8 mouse cellular contexts compared by ENCODE assay signal in genomic region chr2:73540450-73541162, GRCm38 (mm10). TPM values are rescaled to one million over a fixed set of nuclear protein-coding genes. Genes with fewer than 3 reads are reported as not detected.
DNase-seq lines count a peak whose midpoint lies in the region; ATAC-seq lines count a peak whose summit lies in the region.

No protein-coding gene starts in this region.

- peaks cover 8% of the 10 kb centered on the region for H3K4me1 ChIP-seq in lung, embryonic 15.5 days
- H3K4me1 ChIP-seq in embryonic facial prominence, embryonic 10.5 days, result peaks cover 43% of the 10 kb centered on the region
- H3K4me1 ChIP-seq in limb, embryonic 15.5 days, result peaks cover 22% of the 10 kb centered on the region
- peaks cover 7% of the 10 kb centered on the region for H3K4me1 ChIP-seq in neural tube, embryonic 15.5 days

- no peak for DNase-seq in lung, postnatal 10 days
- DNase-seq in embryonic facial prominence, embryonic 10.5 days (ENCODE audit: low spot score), result peak; percentile 42
- no peak for DNase-seq in adrenal gland, postnatal 14 days
- DNase-seq in urinary bladder, adult 2 months (ENCODE audit: low spot score), result no peak
- DNase-seq in right cerebral cortex, postnatal 10 days (ENCODE audit: low spot score in 2 of 2), result no peak

- no peak overlapping the region for H3K4me3 ChIP-seq in lung, embryonic 15.5 days
- H3K4me3 ChIP-seq in embryonic facial prominence, embryonic 10.5 days, result peak overlapping the region; percentile 27; the same call in 1 of the 2 replicates
- peak overlapping the region; percentile 6; the same call in 1 of the 2 replicates for H3K4me3 ChIP-seq in limb, embryonic 15.5 days
- no peak overlapping the region for H3K4me3 ChIP-seq in neural tube, embryonic 15.5 days (replicated peaks)

- H3K9me3 ChIP-seq in lung, embryonic 15.5 days, result no peaks in the 10 kb centered on the region
- no peaks in the 10 kb centered on the region for H3K9me3 ChIP-seq in embryonic facial prominence, embryonic 10.5 days
- H3K9me3 ChIP-seq in limb, embryonic 15.5 days, result no peaks in the 10 kb centered on the region
- no peaks in the 10 kb centered on the region for H3K9me3 ChIP-seq in neural tube, embryonic 15.5 days (replicated peaks)

- H3K27me3 ChIP-seq in lung, embryonic 15.5 days, result no peaks in the 10 kb centered on the region
- H3K27me3 ChIP-seq in embryonic facial prominence, embryonic 10.5 days (replicated peaks; ENCODE audit: low read depth, poor library complexity, severe bottlenecking), result peaks cover 22% of the 10 kb centered on the region
- H3K27me3 ChIP-seq in limb, embryonic 15.5 days, result no peaks in the 10 kb centered on the region
- peaks cover 10% of the 10 kb centered on the region; the same call in 1 of the 2 replicates for H3K27me3 ChIP-seq in neural tube, embryonic 15.5 days (replicated peaks)

- WGBS in lung, embryonic 15.5 days, result 27% methylated on average over 16 of the region's 16 CpGs
- 34% methylated on average over 16 of the region's 16 CpGs for WGBS in embryonic facial prominence, embryonic 10.5 days
- WGBS in limb, embryonic 15.5 days, result 7% methylated on average over 16 of the region's 16 CpGs
- 17% methylated on average over 16 of the region's 16 CpGs for WGBS in neural tube, embryonic 15.5 days

- no peak overlapping the region for H3K27ac ChIP-seq in lung, embryonic 15.5 days
- no peak overlapping the region; the same call in 1 of the 2 replicates for H3K27ac ChIP-seq in embryonic facial prominence, embryonic 10.5 days (replicated peaks)
- H3K27ac ChIP-seq in limb, embryonic 15.5 days, result 0 out of 2 replicates have a peak overlapping the region, but pooled peaks have one; percentile 11
- no peak overlapping the region for H3K27ac ChIP-seq in neural tube, embryonic 15.5 days (replicated peaks)

- no peak overlapping the region for H3K9ac ChIP-seq in lung, embryonic 15.5 days
- no peak overlapping the region for H3K9ac ChIP-seq in limb, embryonic 15.5 days
- H3K9ac ChIP-seq in neural tube, embryonic 15.5 days (replicated peaks), result 0 out of 2 replicates have a peak overlapping the region, but pooled peaks have one; percentile 14

- peak overlapping the region; percentile 27 for H3K4me2 ChIP-seq in lung, embryonic 15.5 days
- peak overlapping the region; percentile 38 for H3K4me2 ChIP-seq in limb, embryonic 15.5 days
- peak overlapping the region; percentile 45 for H3K4me2 ChIP-seq in neural tube, embryonic 15.5 days

- no peak for ATAC-seq in lung, embryonic 15.5 days (ENCODE audit: borderline replicate concordance, extremely low read depth, low FRiP score, low TSS enrichment)
- ATAC-seq in limb, embryonic 15.5 days (ENCODE audit: insufficient number of reproducible peaks, low FRiP score, low TSS enrichment, low read depth), result no peak
- no peak for ATAC-seq in neural tube, embryonic 15.5 days (ENCODE audit: low FRiP score)

- no peaks in the 10 kb centered on the region for H3K36me3 ChIP-seq in lung, embryonic 15.5 days
- H3K36me3 ChIP-seq in embryonic facial prominence, embryonic 10.5 days (replicated peaks), result no peaks in the 10 kb centered on the region
- H3K36me3 ChIP-seq in limb, embryonic 15.5 days, result no peaks in the 10 kb centered on the region
- H3K36me3 ChIP-seq in neural tube, embryonic 15.5 days, result no peaks in the 10 kb centered on the region

RNA-seq across cellular contexts. Expression of gene Wipf1, which starts 11.1 kb away (rescaled TPM):
- 8.3 and 10.2 TPM in 2 replicates for polyA plus RNA-seq in lung, embryonic 15.5 days (2015; fragmentation: Nextera tagmentation; extraction: Ambion mirVana)
- 12.0 and 12.7 TPM in 2 replicates for polyA plus RNA-seq in embryonic facial prominence, embryonic 10.5 days (2016; fragmentation: Nextera tagmentation; extraction: Ambion mirVana)
- polyA plus RNA-seq in limb, embryonic 15.5 days (2015; fragmentation: Nextera tagmentation; extraction: Ambion mirVana), result 15.1 TPM in 2 replicates
- 2.4 and 4.8 TPM in 2 replicates for polyA plus RNA-seq in neural tube, embryonic 15.5 days (2015; fragmentation: Nextera tagmentation; extraction: Ambion mirVana)
- 21.6 and 29.3 TPM in 2 replicates for total RNA-seq in adrenal gland, postnatal 14 days (2021)
- 10.2 and 17.4 TPM in 2 replicates for polyA plus RNA-seq in urinary bladder, adult 2 months (2012; rRNA removed)

RNA-seq across cellular contexts. Expression of gene Chrna1, which starts 39.5 kb away (rescaled TPM):
- polyA plus RNA-seq in lung, embryonic 15.5 days (2015; fragmentation: Nextera tagmentation; extraction: Ambion mirVana), result 0.16 and 0.19 TPM in 2 replicates
- polyA plus RNA-seq in embryonic facial prominence, embryonic 10.5 days (2016; fragmentation: Nextera tagmentation; extraction: Ambion mirVana), result 0.64 and 0.80 TPM in 2 replicates
- 10.8 and 24.1 TPM in 2 replicates for polyA plus RNA-seq in limb, embryonic 15.5 days (2015; fragmentation: Nextera tagmentation; extraction: Ambion mirVana)
- 0.73 and 0.78 TPM in 2 replicates for polyA plus RNA-seq in neural tube, embryonic 15.5 days (2015; fragmentation: Nextera tagmentation; extraction: Ambion mirVana)
- total RNA-seq in adrenal gland, postnatal 14 days (2021), result not detected in 2 replicates
- polyA plus RNA-seq in urinary bladder, adult 2 months (2012; rRNA removed), result 0.01 TPM in 1 of 2 replicates, not detected in the other

Comparison
In these comparisons a context has a peak if more than half of its experiments do, and no peak if none do; other contexts are left out.
1. H3K4me3 ChIP-seq: peak in embryonic facial prominence, embryonic 10.5 days (single experiment) and limb, embryonic 15.5 days (single experiment); none in lung, embryonic 15.5 days (single experiment) and neural tube, embryonic 15.5 days (single experiment).
2. Peak in every context shown above with its lines, with median percentiles within 50 percentile points of each other: H3K4me2 ChIP-seq.